Mouse (Mus musculus): Measurements from ENCODE around the gene Top2a.

Top2a gene

GRCm38 (mm10) chr11:98962421-98963095 is 61.4 kb downstream of the Top2a start:
- no peak for DNase-seq

GRCm38 (mm10) chr11:98961766-98962165 is 62.2 kb downstream of the Top2a start:
- no peak for DNase-seq

- DNase-seq: no peak
Measured at GRCm38 (mm10) chr11:98961051-98961592, 62.9 kb downstream of the Top2a start.

- DNase-seq: peak; percentile 51 to 68
Measured at GRCm38 (mm10) chr11:98960313-98960906, 63.6 kb downstream of the Top2a start.

GRCm38 (mm10) chr11:98959437-98960312 is 64.3 kb downstream of the Top2a start:
- DNase-seq: peak in 1 of 2 experiments; percentile 37

GRCm38 (mm10) chr11:98956340-98956739 is 67.6 kb downstream of the Top2a start:
- DNase-seq: no peak

GRCm38 (mm10) chr11:98955707-98956235 is 68.2 kb downstream of the Top2a start:
- no peak for DNase-seq

- DNase-seq: no peak
Measured at GRCm38 (mm10) chr11:98954801-98955706, 68.9 kb downstream of the Top2a start.

GRCm38 (mm10) chr11:98954373-98954772 is 69.6 kb downstream of the Top2a start:
- DNase-seq: peak; percentile 89 to 94

GRCm38 (mm10) chr11:98953835-98954320 is 70.1 kb downstream of the Top2a start:
- no peak for DNase-seq

- DNase-seq: no peak
Measured at GRCm38 (mm10) chr11:98953361-98953760, 70.6 kb downstream of the Top2a start.

GRCm38 (mm10) chr11:98952736-98953135 is 71.3 kb downstream of the Top2a start:
- DNase-seq: no peak

GRCm38 (mm10) chr11:98952111-98952510 is 71.9 kb downstream of the Top2a start:
- no peak for DNase-seq

GRCm38 (mm10) chr11:98951026-98951906 is 72.7 kb downstream of the Top2a start:
- peak; percentile 93 to 97 for DNase-seq

- DNase-seq: peak; percentile 15 to 26
Measured at GRCm38 (mm10) chr11:98950484-98950883, 73.5 kb downstream of the Top2a start.

GRCm38 (mm10) chr11:98949958-98950460 is 74.0 kb downstream of the Top2a start:
- peak; percentile 47 to 64 for DNase-seq

- DNase-seq: peak; percentile 9
Measured at GRCm38 (mm10) chr11:98949242-98949957, 74.6 kb downstream of the Top2a start.

- no peak for DNase-seq
Measured at GRCm38 (mm10) chr11:98947969-98948569, 75.9 kb downstream of the Top2a start.

GRCm38 (mm10) chr11:98945605-98945977 is 78.4 kb downstream of the Top2a start:
- peak in 1 of 2 experiments; percentile 27 for DNase-seq
